Mouse (Mus musculus): ENCODE measurements around the gene Abhd12b. TPM values are rescaled to one million over a fixed set of nuclear protein-coding genes. Genes with fewer than 3 reads are reported as not detected.

Abhd12b gene
- total RNA-seq (2015) (not detected in 2 replicates), total RNA-seq (2017) (not detected in 2 replicates)

DNA sequence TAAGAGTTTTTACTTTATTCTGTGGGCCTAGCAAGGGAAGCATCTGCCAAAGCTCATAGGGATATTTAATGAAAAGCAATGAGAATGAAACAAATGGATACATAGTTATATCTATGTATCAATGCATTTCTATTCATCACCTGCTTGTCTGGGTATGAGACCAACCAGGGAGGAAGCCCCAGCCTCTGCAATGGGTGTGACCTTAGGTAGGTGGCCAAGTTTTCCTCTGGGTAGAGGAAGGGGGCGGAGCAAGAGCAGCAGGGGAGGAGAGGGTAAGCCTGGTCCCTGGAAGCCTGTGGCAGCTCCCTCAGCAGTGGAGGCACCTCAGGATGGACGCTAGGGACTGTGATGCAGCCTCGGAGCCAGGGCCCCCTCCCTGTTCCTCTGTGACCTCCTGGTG lies at the start of gene Abhd12b:
Gene Abhd12b, plus strand, starts transcription at position 301 of the 400 bp plus-strand sequence.
- no peak for ATAC-seq (ENCODE audit: poor library complexity, severe bottlenecking)

DNA sequence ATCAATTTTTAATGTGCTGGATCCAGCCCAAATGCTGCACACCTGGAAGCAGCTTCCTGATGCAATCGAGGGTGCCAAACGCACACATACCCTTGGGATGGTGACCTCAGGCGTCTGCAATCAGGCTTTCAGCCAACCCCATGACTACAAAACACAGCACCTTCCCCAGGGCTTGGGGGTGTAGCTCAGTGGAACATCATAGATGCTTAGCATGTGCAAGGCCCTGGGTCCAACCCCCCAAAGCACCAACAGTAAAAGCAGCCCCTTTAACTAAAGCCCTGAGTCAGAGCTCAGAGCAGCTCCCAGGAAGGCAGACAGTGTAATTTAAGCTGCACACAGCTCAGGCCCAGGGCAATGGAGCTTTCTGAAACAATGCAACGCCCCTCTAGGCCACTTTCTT lies 49.7 kb upstream of the Abhd12b start:
- ATAC-seq (ENCODE audit: poor library complexity, severe bottlenecking), result no peak

DNA sequence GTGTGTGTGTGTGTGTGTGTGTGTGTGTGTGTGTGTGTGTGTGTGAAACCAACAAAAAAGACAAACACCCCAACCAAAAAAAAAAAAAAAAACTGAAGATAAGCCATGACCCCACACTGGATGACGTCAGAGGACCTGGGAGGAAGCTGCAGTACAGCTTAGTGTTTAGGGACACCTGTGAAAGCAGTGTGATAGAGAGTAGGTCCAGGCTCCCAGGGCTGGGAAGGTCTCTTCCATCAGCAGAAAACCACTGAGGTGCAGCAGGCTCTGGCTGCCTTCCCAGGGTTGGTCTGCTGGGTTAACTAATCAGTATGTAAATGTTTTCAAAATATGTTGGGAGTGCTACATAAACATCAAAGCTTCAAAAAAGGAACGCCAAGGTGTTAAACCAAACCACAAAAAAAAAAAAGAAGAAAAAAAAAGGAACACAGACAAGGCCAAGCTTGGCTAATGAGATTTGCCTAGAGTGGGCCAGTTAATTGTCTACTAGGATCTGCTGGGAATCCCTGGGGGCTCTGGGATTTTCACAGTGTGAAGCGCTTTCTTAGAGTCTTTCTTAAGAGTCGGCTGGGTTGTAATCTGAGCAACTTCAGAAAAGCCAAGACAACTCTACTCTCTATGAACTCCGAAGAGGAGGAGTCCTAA lies 49.0 kb upstream of the Abhd12b start:
- 0 out of 2 replicates have a peak, but pooled peaks have one; percentile 22 for ATAC-seq (ENCODE audit: poor library complexity, severe bottlenecking)

DNA sequence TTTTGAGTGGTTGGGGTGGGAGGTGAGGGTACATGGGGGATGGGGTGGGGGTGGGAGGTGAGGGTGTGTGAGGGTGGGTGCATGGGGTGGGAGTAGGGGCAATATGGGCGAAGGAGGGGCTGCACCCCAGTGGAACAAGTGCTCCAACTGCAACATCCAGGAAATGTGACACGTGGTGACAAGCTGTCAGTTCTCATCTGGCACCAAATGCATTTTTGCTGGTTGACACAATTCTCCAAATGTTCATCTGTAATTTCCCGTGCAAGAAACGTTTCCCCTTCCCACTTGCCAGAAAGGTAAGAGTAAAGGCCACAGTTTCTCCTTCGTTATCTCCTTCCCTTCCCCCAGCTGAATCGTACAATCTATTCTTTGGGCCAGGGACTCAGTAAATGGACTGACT lies 48.1 kb upstream of the Abhd12b start:
- no peak for ATAC-seq (ENCODE audit: poor library complexity, severe bottlenecking)

DNA sequence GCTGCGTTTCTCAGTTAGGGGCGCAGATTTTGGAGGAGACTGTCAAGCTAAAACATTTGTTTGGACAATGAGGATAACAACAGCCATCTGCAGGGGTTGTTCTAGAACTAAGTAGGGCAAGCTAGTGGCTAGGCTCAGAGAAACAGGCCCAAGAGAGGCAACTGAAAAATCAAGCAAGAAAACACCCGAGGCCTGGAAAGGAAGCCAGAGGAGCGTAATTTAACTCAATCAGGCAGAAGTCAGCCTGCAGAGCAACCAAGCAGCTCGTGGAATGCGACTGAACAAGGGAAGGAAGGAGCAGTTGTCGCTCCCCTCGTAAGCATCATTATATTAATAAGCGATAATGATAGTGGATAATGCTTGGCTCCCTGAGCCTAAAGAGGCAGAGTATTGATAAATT lies 47.4 kb upstream of the Abhd12b start:
- ATAC-seq (ENCODE audit: poor library complexity, severe bottlenecking), result no peak

- ATAC-seq (ENCODE audit: poor library complexity, severe bottlenecking), result no peak
Observed at GRCm38 (mm10) chr12:70108104-70108503, 45.8 kb upstream of the Abhd12b start.

DNA sequence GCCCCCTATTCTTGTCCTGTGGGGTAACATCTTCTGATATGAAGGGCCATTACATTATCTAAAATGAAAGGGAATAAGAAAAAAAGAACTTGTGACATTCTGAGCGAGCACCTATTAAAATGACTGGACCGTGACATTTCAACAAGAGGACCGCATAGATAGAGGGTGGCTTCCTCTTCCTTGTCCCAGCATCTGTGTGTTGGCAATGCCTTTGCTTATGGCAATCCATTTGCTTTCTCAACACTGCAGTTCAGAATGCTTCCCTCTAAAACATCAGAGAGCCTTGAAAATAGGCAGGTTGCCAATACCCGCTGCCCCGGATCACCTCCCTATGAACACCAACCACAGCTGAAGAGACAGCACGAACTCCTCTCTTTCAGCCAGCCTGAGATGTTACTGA lies 44.0 kb upstream of the Abhd12b start:
- ATAC-seq (ENCODE audit: poor library complexity, severe bottlenecking), result peak; percentile 41

- peak; percentile 11; the same call in 1 of the 2 replicates for ATAC-seq (ENCODE audit: poor library complexity, severe bottlenecking)
Observed at GRCm38 (mm10) chr12:70110375-70111116, 43.4 kb upstream of the Abhd12b start.

DNA sequence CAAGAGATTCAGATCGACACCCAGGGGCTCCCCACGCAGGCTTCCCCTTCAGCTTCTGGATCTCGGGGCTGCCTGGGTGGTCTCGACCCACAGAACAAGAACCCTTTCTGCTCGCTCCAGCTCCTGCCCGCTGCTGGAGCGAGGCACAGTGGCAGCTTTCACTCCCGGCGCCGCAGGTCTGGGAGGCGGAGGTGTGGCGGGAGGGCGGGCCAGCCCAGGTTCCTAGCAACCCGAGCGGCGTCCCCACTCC lies 42.9 kb upstream of the Abhd12b start:
- ATAC-seq (ENCODE audit: poor library complexity, severe bottlenecking), result peak; percentile 1; the same call in 1 of the 2 replicates

GRCm38 (mm10) chr12:70111367-70112089 lies 42.4 kb upstream of the Abhd12b start:
- ATAC-seq (ENCODE audit: poor library complexity, severe bottlenecking), result peak; percentile 83

DNA sequence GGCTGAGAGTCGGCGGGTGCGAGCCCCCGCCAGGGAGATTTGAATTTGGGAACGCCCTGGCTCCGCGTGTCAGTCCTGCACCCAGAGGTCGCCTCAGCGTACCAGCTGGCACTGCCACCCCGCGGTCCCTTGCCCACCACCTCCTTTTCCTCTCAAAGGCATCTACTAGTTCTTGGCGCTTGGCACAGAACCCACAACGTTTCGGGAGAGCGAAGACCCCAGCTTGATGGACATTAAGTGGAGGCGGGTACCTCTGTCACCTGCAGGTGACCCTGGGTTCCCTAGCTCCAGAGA lies 41.9 kb upstream of the Abhd12b start:
- ATAC-seq (ENCODE audit: poor library complexity, severe bottlenecking), result no peak

DNA sequence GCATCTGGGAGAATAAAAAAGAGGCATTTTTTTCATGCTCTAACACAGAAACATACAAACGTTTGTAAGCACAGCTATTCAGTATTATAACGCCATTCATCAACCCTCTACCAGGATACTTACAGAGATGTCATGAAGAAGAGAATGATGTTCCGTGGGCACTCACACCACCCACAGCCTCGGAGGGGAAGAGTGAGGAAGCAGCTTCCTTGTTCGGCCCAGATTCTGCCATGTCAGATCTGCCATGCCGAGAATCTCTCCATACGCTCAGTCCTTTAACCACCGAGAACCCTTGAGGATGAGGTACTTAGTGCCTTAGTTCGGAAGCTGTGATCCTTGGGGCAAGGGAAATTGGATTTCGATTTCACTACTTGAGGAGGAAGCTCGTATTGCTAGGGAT lies 40.6 kb upstream of the Abhd12b start, which contains the start of gene Nin:
Gene Nin, minus strand, starts transcription at position 367 of the 400 bp plus-strand sequence.
- ATAC-seq (ENCODE audit: poor library complexity, severe bottlenecking), result no peak

- ATAC-seq (ENCODE audit: poor library complexity, severe bottlenecking), result no peak
Observed at GRCm38 (mm10) chr12:70117146-70117545, 36.8 kb upstream of the Abhd12b start.

DNA sequence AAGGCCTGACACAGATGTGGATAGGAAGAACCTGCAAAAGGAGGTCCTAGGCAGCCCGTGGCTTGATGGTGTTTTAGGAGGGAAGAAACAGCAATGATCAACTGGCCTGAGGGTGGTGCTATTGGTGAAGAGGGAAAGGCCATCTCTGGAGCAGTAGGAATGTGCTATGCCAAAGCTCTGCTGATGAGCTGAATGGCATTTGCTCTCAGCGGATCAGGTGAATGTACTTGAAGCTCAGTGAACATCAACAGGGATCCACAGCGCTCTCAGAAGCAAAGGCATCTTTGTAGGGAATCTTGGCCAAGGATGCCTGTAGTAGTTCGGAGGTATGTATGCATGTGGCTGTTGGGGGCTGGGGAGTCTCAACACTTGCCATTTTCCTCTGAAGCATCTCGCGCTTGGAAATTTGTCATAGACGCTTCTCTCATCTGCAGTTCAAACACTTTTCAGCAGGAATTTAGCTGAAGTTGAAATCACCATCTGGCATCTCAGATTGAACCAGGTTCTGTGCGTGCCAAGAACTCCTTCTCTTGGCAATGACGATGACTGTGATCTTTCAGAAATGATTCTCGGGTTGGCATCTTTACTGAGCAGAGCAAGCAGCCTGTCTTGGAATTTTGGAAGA lies 35.1 kb upstream of the Abhd12b start:
- no peak for ATAC-seq (ENCODE audit: poor library complexity, severe bottlenecking)

GRCm38 (mm10) chr12:70119552-70119951 lies 34.4 kb upstream of the Abhd12b start:
- peak; percentile 87 for ATAC-seq (ENCODE audit: poor library complexity, severe bottlenecking)

GRCm38 (mm10) chr12:70126626-70127025 lies 27.3 kb upstream of the Abhd12b start:
- no peak for ATAC-seq (ENCODE audit: poor library complexity, severe bottlenecking)

DNA sequence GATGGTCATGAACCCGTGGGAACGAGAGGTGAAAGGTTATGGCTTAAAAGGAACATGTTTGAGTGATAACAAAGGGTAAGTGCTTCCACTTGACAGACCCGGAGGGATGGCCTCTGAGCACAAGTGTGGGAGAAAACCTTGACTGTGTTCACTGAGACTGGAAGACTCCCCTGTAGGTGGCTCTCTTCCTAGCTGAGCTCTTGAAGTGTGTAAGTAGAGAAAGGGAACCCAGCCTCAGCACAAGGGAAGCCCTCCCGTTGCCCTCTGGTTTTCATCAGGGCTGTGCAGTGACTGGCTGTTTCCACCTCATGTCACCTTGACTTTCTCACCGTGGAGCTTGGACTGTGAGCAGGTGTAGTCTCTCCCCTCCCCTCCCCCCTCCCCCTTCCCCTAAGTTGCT lies 24.8 kb upstream of the Abhd12b start:
- ATAC-seq (ENCODE audit: poor library complexity, severe bottlenecking), result peak; percentile 92

GRCm38 (mm10) chr12:70131042-70131675 lies 22.8 kb upstream of the Abhd12b start:
- ATAC-seq (ENCODE audit: poor library complexity, severe bottlenecking), result 0 out of 2 replicates have a peak, but pooled peaks have one; percentile 25

GRCm38 (mm10) chr12:70134627-70135235 lies 19.2 kb upstream of the Abhd12b start:
- ATAC-seq (ENCODE audit: poor library complexity, severe bottlenecking), result no peak

DNA sequence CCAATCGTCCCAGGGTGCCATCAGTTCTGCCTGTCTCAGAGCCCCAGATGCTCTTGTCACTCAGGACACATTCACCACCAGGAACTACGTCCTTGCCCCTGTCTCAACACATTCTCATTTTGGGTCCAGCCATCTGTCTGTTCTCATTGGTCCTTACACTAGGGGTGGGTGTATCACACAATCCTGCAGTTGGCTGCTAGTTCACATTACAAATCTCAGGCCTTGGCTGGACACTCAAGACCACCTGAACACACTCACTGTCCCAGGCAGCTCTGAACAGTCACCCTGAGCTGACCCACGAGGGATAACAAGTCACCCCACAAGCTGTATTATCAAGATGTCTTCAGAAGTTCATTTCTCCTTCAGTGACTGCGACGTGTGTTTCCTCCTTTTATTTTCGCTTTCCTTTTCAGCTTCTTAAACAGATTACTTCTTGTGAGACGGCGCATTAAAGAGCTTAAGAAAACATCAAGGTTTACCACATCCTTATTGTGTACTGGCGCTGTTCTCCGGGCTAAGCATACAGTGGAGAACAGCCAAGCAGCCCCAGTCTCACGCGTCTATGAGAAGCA lies 17.7 kb upstream of the Abhd12b start:
- ATAC-seq (ENCODE audit: poor library complexity, severe bottlenecking), result peak; percentile 66
